ENCODE assay signal across 8 mouse cellular contexts in the genomic region with DNA sequence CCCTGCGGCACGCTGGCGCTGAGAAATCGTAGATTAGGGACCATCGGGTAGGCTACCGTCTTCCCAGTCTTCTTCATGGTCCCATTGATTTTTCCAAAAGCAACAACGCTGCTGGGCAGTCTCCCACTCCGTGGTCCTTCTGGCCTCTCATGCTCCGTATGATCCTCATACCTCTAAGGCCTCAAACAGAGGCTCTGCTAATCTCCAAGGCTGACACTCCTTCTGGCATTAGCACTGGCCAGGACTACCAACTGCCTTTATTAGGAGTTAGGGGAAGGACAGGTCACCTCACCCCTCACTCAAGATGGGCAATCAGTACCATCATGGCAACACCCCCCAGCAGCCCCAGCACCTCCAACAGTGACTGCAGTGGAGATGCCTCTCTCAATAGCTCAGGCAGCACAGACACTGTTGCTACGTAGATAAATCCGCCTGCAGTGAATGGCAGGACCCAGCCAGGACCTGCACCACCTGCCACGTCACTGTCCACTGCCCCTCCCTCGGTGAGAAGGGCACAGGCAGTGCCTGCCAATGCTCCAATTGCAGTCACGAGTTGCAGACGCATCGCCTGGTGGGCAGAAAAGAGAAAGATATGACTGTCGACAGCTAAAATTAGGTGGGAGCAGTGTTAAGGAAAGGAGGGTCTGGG. TPM values are rescaled to one million over a fixed set of nuclear protein-coding genes. Genes with fewer than 3 reads are reported as not detected.
DNase-seq lines count a peak whose midpoint lies in the region; ATAC-seq and TF ChIP-seq lines count a peak whose summit lies in the region.

No protein-coding gene starts in this region.

- H3K9ac ChIP-seq in kidney, postnatal 0 days (ENCODE audit: low read depth, low read length), result no peak overlapping the region
- H3K9ac ChIP-seq in embryonic facial prominence, embryonic 14.5 days (ENCODE audit: low read depth, low read length), result no peak overlapping the region
- no peak overlapping the region for H3K9ac ChIP-seq in heart, embryonic 15.5 days
- peak overlapping the region; percentile 100 for H3K9ac ChIP-seq in midbrain, embryonic 11.5 days (ENCODE audit: low read length)

- H3K27ac ChIP-seq in kidney, postnatal 0 days, result peak overlapping the region; percentile 33; the same call in 1 of the 2 replicates
- H3K27ac ChIP-seq in embryonic facial prominence, embryonic 14.5 days (replicated peaks; ENCODE audit: low read depth, low read length), result peak overlapping the region; percentile 69; the same call in 1 of the 2 replicates
- H3K27ac ChIP-seq in heart, embryonic 15.5 days, result peak overlapping the region; percentile 74
- H3K27ac ChIP-seq in midbrain, embryonic 11.5 days (ENCODE audit: low read depth, low read length), result peak overlapping the region; percentile 100

- H3K4me2 ChIP-seq in kidney, postnatal 0 days (ENCODE audit: low read length), result peak overlapping the region; percentile 97; the same call in 1 of the 2 replicates
- H3K4me2 ChIP-seq in embryonic facial prominence, embryonic 14.5 days (ENCODE audit: low read depth, low read length), result peak overlapping the region; percentile 97
- H3K4me2 ChIP-seq in heart, embryonic 15.5 days, result peak overlapping the region; percentile 94; the same call in 1 of the 2 replicates
- H3K4me2 ChIP-seq in midbrain, embryonic 11.5 days, result peak overlapping the region; percentile 97

- H3K27me3 ChIP-seq in kidney, postnatal 0 days (ENCODE audit: insufficient read depth, low read length), result no peaks in the 10 kb centered on the region
- no peaks in the 10 kb centered on the region for H3K27me3 ChIP-seq in embryonic facial prominence, embryonic 14.5 days (replicated peaks; ENCODE audit: control insufficient read depth, insufficient read depth, low read length)
- no peaks in the 10 kb centered on the region for H3K27me3 ChIP-seq in heart, embryonic 15.5 days
- H3K27me3 ChIP-seq in midbrain, embryonic 11.5 days (ENCODE audit: control insufficient read depth, insufficient read depth, low read length), result no peaks in the 10 kb centered on the region

- peaks cover 18% of the 10 kb centered on the region for H3K36me3 ChIP-seq in kidney, postnatal 0 days (ENCODE audit: insufficient read depth, low read length)
- H3K36me3 ChIP-seq in embryonic facial prominence, embryonic 14.5 days (ENCODE audit: control insufficient read depth, insufficient read depth, low read length), result peaks cover 27% of the 10 kb centered on the region
- peaks cover 22% of the 10 kb centered on the region for H3K36me3 ChIP-seq in heart, embryonic 15.5 days
- H3K36me3 ChIP-seq in midbrain, embryonic 11.5 days (ENCODE audit: control insufficient read depth, insufficient read depth, low read length), result peaks cover 9% of the 10 kb centered on the region

- no peak for DNase-seq in kidney, postnatal 0 days (ENCODE audit: low spot score)
- DNase-seq in kidney, adult 18-20 months, result no peak
- DNase-seq in embryonic facial prominence, embryonic 14.5 days (ENCODE audit: low spot score), result no peak
- DNase-seq in midbrain, embryonic 11.5 days (ENCODE audit: low spot score, missing footprints), result peak; percentile 93
- DNase-seq in frontal cortex, adult 2 months (ENCODE audit: extremely low spot score in 1 of 2, low spot score in 1 of 2), result no peak
- DNase-seq in layer of hippocampus, adult 9-10 months (ENCODE audit: low spot score), result no peak

- H3K4me3 ChIP-seq in kidney, postnatal 0 days (replicated peaks; ENCODE audit: low read depth, low read length), result no peak overlapping the region
- peak overlapping the region; percentile 62; the same call in 1 of the 2 replicates for H3K4me3 ChIP-seq in embryonic facial prominence, embryonic 14.5 days (ENCODE audit: low read depth, low read length)
- H3K4me3 ChIP-seq in heart, embryonic 15.5 days, result peak overlapping the region; percentile 59
- peak overlapping the region; percentile 98 for H3K4me3 ChIP-seq in midbrain, embryonic 11.5 days (ENCODE audit: low read depth, low read length)

- no peaks in the 10 kb centered on the region for H3K9me3 ChIP-seq in kidney, postnatal 0 days (replicated peaks; ENCODE audit: low read length)
- no peaks in the 10 kb centered on the region for H3K9me3 ChIP-seq in embryonic facial prominence, embryonic 14.5 days (ENCODE audit: control insufficient read depth, low read length)
- no peaks in the 10 kb centered on the region for H3K9me3 ChIP-seq in heart, embryonic 15.5 days (replicated peaks)
- no peaks in the 10 kb centered on the region for H3K9me3 ChIP-seq in midbrain, embryonic 11.5 days (ENCODE audit: control insufficient read depth, low read length)

- WGBS in kidney, postnatal 0 days, result 75% methylated on average over 17 of the region's 17 CpGs
- 76% methylated on average over 17 of the region's 17 CpGs for WGBS in embryonic facial prominence, embryonic 14.5 days
- WGBS in heart, embryonic 15.5 days, result 64% methylated on average over 17 of the region's 17 CpGs
- WGBS in midbrain, embryonic 11.5 days, result 32% methylated on average over 17 of the region's 17 CpGs

- no peak for ATAC-seq in kidney, postnatal 0 days (replicated peaks; ENCODE audit: low FRiP score, low read depth)
- ATAC-seq in embryonic facial prominence, embryonic 14.5 days (ENCODE audit: low read depth), result no peak
- no peak for ATAC-seq in heart, embryonic 15.5 days (replicated peaks; ENCODE audit: insufficient number of reproducible peaks, insufficient read depth, low FRiP score, low read depth)
- no peak for ATAC-seq in midbrain, embryonic 11.5 days (ENCODE audit: low FRiP score)
- ATAC-seq in megakaryocyte progenitor cell, adult 5-6 weeks (replicated peaks; ENCODE audit: poor library complexity), result no peak

- peaks cover 39% of the 10 kb centered on the region for H3K4me1 ChIP-seq in kidney, postnatal 0 days (replicated peaks; ENCODE audit: insufficient read depth, low read length)
- H3K4me1 ChIP-seq in embryonic facial prominence, embryonic 14.5 days (ENCODE audit: control insufficient read depth, insufficient read depth, low read length), result peaks cover 50% of the 10 kb centered on the region
- H3K4me1 ChIP-seq in heart, embryonic 15.5 days (replicated peaks), result peaks cover 71% of the 10 kb centered on the region
- H3K4me1 ChIP-seq in midbrain, embryonic 11.5 days (ENCODE audit: control insufficient read depth, insufficient read depth, low read length), result peaks cover 56% of the 10 kb centered on the region

- TF ChIP-seq CTCF in kidney, postnatal 0 days (IDR thresholded peaks at IDR 0.05; ENCODE audit: low read depth), result no peak

RNA-seq across cellular contexts. Expression of a gene that starts 0.8 kb away (rescaled TPM):
- polyA plus RNA-seq in kidney, postnatal 0 days (2015; fragmentation: Nextera tagmentation; extraction: Ambion mirVana), result 64.9 and 65.7 TPM in 2 replicates
- polyA plus RNA-seq in embryonic facial prominence, embryonic 14.5 days (2014; fragmentation: Nextera tagmentation; extraction: Ambion mirVana), result 41.3 and 46.1 TPM in 2 replicates
- polyA plus RNA-seq in heart, embryonic 15.5 days (2015; fragmentation: Nextera tagmentation; extraction: Ambion mirVana), result 47.4 and 56.2 TPM in 2 replicates
- polyA plus RNA-seq in midbrain, embryonic 11.5 days (2014; fragmentation: Nextera tagmentation; extraction: Ambion mirVana), result 95.4 and 99.0 TPM in 2 replicates
- 84.6 and 87.2 TPM in 2 replicates for polyA plus RNA-seq in frontal cortex, adult 2 months (2012; rRNA removed)
- 61.7 and 65.6 TPM in 2 replicates for total RNA-seq in megakaryocyte progenitor cell, adult 5-6 weeks (2015)
- 36.6 and 46.5 TPM in 2 replicates for total RNA-seq in megakaryocyte progenitor cell, adult 5-6 weeks (2017)

RNA-seq across cellular contexts. Expression of a gene that starts 2.9 kb away (rescaled TPM):
- polyA plus RNA-seq in kidney, postnatal 0 days (2015; fragmentation: Nextera tagmentation; extraction: Ambion mirVana), result 149 and 165 TPM in 2 replicates
- polyA plus RNA-seq in embryonic facial prominence, embryonic 14.5 days (2014; fragmentation: Nextera tagmentation; extraction: Ambion mirVana), result 118 and 125 TPM in 2 replicates
- polyA plus RNA-seq in heart, embryonic 15.5 days (2015; fragmentation: Nextera tagmentation; extraction: Ambion mirVana), result 97.8 and 133 TPM in 2 replicates
- 85.1 and 97.4 TPM in 2 replicates for polyA plus RNA-seq in midbrain, embryonic 11.5 days (2014; fragmentation: Nextera tagmentation; extraction: Ambion mirVana)
- polyA plus RNA-seq in frontal cortex, adult 2 months (2012; rRNA removed), result 101 and 102 TPM in 2 replicates
- total RNA-seq in megakaryocyte progenitor cell, adult 5-6 weeks (2015), result 6.2 and 9.5 TPM in 2 replicates
- 101 and 107 TPM in 2 replicates for total RNA-seq in megakaryocyte progenitor cell, adult 5-6 weeks (2017)

RNA-seq across cellular contexts. Expression of a gene that starts 3.0 kb away (rescaled TPM):
- 42.3 and 46.1 TPM in 2 replicates for polyA plus RNA-seq in kidney, postnatal 0 days (2015; fragmentation: Nextera tagmentation; extraction: Ambion mirVana)
- 26.0 and 29.2 TPM in 2 replicates for polyA plus RNA-seq in embryonic facial prominence, embryonic 14.5 days (2014; fragmentation: Nextera tagmentation; extraction: Ambion mirVana)
- 26.8 and 38.5 TPM in 2 replicates for polyA plus RNA-seq in heart, embryonic 15.5 days (2015; fragmentation: Nextera tagmentation; extraction: Ambion mirVana)
- 17.2 and 17.9 TPM in 2 replicates for polyA plus RNA-seq in midbrain, embryonic 11.5 days (2014; fragmentation: Nextera tagmentation; extraction: Ambion mirVana)
- polyA plus RNA-seq in frontal cortex, adult 2 months (2012; rRNA removed), result 69.5 and 79.4 TPM in 2 replicates
- 22.1 and 22.2 TPM in 2 replicates for total RNA-seq in megakaryocyte progenitor cell, adult 5-6 weeks (2015)
- 34.2 and 42.6 TPM in 2 replicates for total RNA-seq in megakaryocyte progenitor cell, adult 5-6 weeks (2017)

RNA-seq across cellular contexts. Expression of a gene that starts 4.1 kb away (rescaled TPM):
- polyA plus RNA-seq in kidney, postnatal 0 days (2015; fragmentation: Nextera tagmentation; extraction: Ambion mirVana), result 17.9 and 23.3 TPM in 2 replicates
- polyA plus RNA-seq in embryonic facial prominence, embryonic 14.5 days (2014; fragmentation: Nextera tagmentation; extraction: Ambion mirVana), result 6.0 and 7.2 TPM in 2 replicates
- 15.8 and 20.8 TPM in 2 replicates for polyA plus RNA-seq in heart, embryonic 15.5 days (2015; fragmentation: Nextera tagmentation; extraction: Ambion mirVana)
- 5.5 and 7.1 TPM in 2 replicates for polyA plus RNA-seq in midbrain, embryonic 11.5 days (2014; fragmentation: Nextera tagmentation; extraction: Ambion mirVana)
- 80.9 and 89.6 TPM in 2 replicates for polyA plus RNA-seq in frontal cortex, adult 2 months (2012; rRNA removed)
- total RNA-seq in megakaryocyte progenitor cell, adult 5-6 weeks (2015), result 8.1 and 9.6 TPM in 2 replicates
- 9.8 and 12.7 TPM in 2 replicates for total RNA-seq in megakaryocyte progenitor cell, adult 5-6 weeks (2017)

RNA-seq across cellular contexts. Expression of a gene that starts 10.6 kb away (rescaled TPM):
- polyA plus RNA-seq in kidney, postnatal 0 days (2015; fragmentation: Nextera tagmentation; extraction: Ambion mirVana), result 1.4 and 1.6 TPM in 2 replicates
- 53.9 and 64.3 TPM in 2 replicates for polyA plus RNA-seq in embryonic facial prominence, embryonic 14.5 days (2014; fragmentation: Nextera tagmentation; extraction: Ambion mirVana)
- polyA plus RNA-seq in heart, embryonic 15.5 days (2015; fragmentation: Nextera tagmentation; extraction: Ambion mirVana), result 1.3 and 4.6 TPM in 2 replicates
- polyA plus RNA-seq in midbrain, embryonic 11.5 days (2014; fragmentation: Nextera tagmentation; extraction: Ambion mirVana), result 0.52 and 1.4 TPM in 2 replicates
- polyA plus RNA-seq in frontal cortex, adult 2 months (2012; rRNA removed), result 10.0 and 10.7 TPM in 2 replicates
- 0.83 and 0.94 TPM in 2 replicates for total RNA-seq in megakaryocyte progenitor cell, adult 5-6 weeks (2015)
- total RNA-seq in megakaryocyte progenitor cell, adult 5-6 weeks (2017), result 1.9 and 3.1 TPM in 2 replicates

Comparison
In these comparisons a context has a peak if more than half of its experiments do, and no peak if none do; other contexts are left out.
1. H3K27ac ChIP-seq: peak in every context shown above with its lines; median percentile 100 in midbrain, embryonic 11.5 days; 74 in heart, embryonic 15.5 days; 69 in embryonic facial prominence, embryonic 14.5 days; 33 in kidney, postnatal 0 days.